Mouse (Mus musculus) skeletal muscle tissue, adult 2 months (tissue): ENCODE results near the gene D6Ertd527e.
A peak's percentile ranks its signal among the peaks of the same experiment; 100 is the strongest.

Experiments used
- DNase-seq: peaks from one replicate; pipeline ENCODE4 v3.0.0-alpha.2; 2012; ENCODE audit warnings: low read depth, low spot score

Gene D6Ertd527e

DNA sequence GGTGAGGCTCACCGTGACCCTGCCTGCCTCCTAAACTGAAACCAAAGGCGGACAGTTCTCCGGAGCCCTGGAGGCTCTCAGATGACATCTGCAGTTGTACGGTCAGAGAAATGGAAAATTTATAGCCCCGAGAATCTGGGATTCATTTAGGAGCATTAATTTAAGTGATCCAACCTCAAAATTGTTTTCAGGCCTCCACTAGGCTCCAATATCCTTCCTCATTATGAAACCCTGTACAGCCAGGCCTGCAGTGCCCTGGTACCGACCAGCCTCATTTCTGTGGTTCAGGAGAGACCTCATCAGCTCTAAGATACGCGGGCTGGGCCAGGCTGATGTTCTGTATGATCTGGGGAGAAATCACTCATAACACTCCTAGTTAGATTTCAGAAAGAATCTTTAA lies 46.9 kb downstream of the D6Ertd527e start:
- DNase-seq, result no peak

DNA sequence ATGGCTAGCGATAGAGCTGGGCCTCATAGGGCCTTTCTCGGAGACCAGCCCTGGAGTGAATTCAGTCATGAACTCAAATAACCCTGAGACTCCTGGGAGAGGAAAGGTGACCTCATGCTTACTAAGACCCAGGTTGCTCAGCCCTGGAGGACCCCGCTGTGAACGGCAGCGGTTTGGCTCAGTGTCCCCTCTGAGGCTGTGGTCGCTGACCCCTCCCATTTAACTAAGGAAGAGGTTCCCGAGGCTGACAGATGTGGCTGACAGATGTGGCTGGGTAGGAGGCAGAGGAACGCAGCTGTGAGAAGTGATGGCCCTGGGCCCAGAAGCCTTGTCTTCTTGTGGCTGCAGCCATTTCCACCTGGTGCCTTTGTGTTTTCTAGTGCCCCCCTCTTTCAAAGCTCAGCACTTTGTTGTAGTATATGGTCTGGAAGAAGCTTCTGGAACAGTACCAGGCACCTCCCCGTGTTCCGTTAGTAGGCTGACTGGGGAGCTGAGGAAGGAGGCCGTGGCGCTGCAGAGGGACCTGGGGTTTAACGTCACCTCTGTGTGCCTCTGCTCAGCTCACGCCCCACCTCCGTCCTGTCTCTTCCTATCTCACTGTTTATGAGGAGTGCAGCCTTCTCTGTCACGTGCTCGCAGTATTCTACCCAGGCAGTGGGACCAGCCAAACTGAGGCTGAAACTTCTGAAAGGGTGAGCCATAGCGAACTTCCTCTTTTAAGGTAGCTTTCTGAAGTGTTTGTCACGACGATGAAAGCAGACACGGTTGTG lies 48.1 kb downstream of the D6Ertd527e start:
- peak; percentile 53 for DNase-seq

DNA sequence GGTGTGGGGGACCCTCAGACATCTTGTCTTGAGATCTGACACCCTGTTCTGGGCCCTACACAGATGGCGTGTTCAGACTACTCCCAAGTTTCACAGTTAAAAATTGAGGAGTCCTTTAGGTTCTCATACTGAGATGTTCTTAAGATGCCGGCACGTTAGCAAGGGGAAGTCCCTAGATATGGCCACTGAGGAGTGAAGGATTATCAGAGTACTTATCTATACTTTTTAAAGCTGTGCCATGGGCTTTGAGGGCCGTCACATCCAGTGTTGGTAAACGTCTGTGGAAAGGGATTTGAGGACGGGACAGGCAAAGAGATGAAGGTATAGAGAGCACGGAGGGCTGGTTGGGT lies 48.7 kb downstream of the D6Ertd527e start:
- DNase-seq, result no peak

DNA sequence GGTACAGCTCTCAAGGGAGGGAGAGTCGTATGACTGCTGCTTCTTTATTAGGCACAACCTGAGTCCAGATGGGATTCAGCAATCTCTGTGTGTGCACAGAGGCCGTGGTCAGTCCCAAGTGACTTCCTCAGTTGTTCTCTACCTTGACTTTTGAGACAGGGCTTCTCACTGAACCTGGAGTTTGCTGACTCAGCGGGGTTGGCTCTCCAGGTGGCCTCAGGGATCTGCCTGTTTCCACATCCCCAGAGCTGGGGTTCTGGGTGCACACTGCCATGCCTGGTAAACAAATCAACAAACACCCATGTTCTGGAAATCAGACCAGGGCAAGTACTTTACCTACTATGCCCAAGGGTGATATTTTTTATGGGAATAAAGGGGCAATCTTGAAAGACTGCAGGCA lies 49.3 kb downstream of the D6Ertd527e start:
- no peak for DNase-seq

DNA sequence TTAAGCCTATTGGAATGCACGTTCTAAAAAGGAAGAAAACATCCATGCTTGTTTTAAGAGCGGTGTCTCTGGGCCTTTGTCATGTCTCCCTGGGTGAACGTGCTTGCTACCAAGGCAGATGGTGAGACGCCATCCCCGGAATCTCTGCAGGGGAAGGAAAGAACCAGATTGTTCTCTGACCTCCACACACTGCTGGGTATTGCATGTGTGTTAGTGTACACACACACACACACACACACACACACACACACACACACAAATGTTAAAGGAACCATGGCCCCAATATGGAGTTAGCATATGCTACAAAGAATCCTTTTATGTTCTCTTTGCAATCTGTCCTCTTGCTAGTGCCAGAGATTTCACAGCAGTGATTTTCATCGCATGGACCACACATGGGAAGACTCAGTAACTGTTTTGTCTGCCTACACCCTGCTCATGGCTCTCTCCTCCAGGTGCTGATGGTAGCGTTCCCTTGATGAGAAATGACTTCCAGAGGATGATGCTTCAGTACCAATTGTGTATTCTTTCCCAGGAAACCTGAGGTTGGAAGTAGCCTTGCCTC lies 53.6 kb downstream of the D6Ertd527e start:
- DNase-seq, result no peak

DNA sequence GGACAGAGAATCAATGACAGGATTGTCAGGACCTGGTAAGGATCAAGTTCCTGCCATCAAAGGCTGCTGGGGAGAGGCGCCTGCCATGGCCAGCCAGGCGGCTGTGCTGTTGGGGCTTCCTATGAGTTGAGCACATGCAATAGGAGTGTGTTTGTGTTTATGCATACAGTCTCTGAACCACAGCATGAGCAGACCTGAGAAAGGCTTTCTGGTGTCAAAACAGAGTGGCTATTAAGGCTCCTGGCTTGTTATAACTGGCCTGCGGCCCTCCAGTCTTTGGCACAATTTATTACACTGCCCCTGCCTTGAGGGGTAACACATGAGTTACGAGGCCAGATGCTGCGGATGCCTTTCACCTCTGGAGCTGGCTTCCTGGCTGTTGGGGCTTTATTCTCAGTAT lies 55.6 kb downstream of the D6Ertd527e start:
- no peak for DNase-seq

DNA sequence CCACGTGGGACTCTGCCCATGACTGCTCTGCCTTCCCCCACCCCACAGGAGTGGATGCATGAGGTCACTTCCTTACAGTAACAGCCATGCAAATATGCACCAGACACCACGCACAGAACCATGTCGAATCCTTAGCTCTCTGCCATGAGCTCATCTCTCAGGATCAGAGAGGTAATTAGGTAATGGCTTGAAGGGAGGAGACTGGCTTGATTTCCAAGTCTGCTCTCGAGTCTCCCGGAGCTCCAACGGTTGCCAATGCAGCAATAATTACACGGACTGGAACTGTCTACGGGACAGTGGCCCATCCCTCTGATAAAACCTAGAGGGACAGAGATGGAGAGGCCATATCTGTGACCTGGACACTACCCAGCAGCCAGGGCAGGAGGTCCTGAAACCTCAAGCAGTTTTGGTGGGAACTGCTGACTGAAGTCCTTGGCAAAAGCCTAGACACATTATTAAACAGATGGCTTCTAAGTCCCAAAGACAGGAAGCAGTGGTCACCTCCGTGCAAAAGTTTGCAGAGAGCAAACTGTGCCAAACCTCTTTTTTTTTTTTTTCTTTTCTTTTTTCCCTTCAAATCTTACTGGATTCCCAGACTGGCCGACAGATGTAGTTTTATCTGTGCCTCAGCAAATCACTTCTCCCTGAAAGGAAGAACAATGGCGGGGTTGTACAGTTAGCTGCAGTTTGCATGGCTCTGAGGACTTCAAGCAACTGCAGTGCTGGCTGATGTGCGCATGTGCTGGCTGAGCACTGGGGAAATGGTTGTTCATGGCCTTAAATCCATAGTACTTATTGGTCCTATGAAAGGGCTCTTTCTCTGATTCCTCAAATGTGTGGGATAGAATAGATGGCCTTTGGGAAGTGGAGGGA lies 57.1 kb downstream of the D6Ertd527e start:
- DNase-seq, result peak; percentile 48
